Mouse (Mus musculus) liver (tissue): ENCODE data around the gene Ptpru.
"Not testable (repeated sequence)": the region's sequence is repeated elsewhere in the genome, so short reads cannot be mapped to it uniquely, and the experiment has no call there.

Experiments
- DNase-seq: peaks from one replicate; pipeline ENCODE4 v3.0.0-alpha.2; 2020; ENCODE audit warnings: mixed read lengths

The Ptpru gene

DNA sequence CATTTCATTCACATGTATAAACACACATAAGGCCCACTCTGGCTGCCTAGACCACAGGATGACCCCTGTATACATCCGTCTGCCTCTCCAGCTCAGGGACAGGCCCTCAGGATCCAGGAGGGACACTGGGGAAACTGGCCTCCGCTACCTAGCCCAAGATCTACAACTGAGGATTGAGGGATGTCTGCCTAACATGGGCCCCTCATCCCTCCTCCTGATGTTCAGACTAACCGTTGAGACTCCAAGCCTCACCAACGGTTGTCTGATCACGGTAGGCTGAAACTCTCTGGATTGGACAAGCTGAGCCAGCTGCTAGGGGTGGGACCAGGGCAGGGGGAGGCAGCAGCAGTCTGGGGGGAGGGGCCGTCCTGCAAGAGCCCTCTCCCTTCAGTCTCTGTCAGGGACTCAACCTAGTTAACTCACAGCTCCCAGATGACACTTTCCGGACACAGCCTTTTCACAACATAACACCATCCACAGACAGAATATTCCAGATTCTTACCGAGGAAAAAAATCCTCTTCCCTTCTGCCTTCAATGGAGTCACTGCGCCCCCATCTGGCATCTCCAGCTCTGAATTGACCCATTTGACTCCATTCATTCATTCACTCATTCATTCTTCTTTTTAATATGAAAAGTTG, 4.0 kb downstream of the Ptpru start:
- peak; percentile 41 for DNase-seq

DNA sequence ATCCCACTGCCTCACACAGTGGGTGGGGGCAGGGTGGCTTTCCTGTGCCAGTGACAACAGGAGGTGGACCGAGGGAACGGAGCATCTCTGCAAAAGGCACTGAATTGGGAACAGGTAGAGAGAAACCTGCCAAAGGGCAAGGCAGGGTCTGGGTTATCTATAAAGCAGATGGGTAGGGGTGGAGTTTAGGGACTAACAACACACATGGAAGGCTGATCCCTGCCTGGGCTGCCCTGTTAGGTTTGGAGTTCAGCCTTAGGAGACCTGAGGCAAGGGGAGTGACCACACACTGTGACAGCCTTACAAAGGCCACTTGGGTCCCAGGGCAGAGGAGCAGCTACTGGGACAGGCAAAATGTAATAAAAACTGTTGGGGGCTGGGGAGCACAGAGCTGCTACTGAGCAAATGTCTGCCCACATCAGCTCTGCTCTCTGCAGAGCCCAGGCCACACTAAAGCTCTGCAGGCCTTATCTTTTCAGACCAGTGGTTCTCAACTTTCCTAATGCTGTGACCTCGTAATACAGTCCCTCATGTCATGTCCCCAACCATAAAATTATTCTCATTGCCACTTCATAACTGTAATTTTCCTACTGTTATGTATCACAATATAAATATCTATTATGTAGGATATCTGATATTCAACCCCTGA, 5.2 kb downstream of the Ptpru start:
- peak; percentile 18 for DNase-seq

DNA sequence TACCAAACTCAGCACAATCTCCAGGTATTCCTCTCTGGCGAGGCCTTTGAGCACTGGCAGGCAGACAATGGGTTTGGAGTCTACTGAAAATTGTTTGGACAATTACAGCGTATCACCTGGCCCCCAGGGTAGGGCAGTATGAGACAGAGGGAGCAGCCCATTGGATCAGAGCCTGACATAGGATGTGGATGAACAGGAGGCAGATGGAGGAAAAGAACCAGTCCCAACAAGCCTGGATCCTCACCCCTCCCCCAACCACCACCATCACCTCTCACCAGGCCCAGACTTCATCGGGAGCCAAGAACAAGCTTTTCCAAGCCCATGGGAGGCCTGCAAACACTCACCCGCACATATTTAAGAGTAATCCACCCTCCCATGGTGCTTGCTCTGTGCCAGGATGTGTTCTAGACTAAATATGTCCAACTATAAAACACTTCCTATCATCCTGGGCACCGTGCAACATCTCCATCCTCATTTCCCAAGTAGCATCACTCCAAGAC, 6.5 kb downstream of the Ptpru start:
- no peak for DNase-seq

DNA sequence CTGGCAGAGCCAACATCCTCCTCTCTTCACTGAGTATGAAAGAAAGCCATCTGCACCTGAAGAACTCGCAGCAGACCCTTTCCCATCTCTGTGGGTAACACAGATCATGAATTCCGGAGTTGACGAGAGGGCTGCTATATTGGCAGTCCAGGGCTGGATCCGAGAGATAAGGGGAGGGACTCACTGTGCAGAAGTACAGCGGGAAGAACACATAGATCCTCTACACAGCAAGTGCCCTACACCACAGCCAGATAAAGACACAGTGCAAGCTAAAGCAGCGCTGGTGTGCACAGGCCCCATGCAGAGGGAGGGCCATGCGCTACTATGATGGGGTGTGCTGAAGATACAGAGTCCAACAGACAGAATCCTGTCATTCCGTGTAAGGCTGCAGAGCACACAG, 9.0 kb downstream of the Ptpru start:
- DNase-seq = peak; percentile 68

DNA sequence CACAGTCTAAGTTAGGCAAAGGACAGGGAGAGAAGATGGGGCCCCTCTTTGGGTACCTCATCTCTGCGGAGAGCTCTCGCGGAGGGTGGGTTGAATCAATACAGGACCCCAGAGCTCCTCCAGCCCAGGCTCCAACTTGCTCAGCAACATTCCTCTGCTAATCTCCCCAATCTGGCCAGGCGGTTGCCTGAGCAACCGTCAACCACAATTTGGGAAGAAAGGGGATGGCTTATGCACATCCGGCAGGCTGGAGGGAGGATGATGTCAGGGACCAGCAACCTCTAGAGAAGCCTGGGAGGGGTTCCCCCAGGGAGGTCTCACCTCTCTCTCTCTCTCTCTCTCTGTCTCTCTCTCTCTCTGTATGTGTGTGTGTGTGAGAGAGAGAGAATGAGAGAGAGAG, 11.2 kb downstream of the Ptpru start:
- DNase-seq = peak; percentile 22

DNA sequence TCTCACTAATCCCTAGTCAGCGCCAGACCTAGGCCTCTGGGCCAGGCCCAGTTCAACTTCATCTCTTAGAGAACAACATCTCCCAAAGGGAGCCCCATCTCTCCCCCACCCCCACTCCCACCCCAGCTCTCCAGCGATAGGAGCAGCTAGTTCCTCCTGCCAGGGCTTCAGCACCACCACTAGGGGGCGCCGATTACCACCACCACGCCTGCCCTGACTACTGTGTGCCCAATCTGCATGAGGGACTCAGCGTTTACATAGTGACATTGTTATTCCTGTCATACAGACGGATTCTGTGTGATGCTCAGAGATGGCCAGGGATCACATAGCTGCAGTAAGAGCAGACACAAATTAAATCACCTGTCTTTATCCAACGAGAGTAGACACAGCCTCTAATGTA, 12.3 kb downstream of the Ptpru start:
- peak; percentile 71 for DNase-seq

DNA sequence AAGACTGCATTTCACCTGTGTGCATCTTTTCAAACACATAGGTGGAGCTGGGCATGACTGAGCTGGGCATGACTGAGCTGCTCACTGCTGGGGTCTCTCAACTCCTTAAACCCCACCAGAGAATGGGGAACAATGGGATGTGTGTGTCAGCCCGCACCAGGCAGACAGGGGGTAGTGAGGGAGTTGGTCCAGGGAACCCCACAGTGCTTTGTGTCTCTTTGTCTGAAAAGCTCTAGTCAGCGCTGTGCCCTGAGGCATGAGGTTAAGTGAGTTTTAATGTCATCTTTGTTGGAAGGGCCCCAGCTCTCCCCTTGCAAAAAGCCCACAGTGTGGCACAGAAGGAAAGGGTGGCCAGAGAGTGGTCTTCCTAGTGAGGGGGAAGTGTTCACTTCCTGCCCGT, 13.1 kb downstream of the Ptpru start:
- no peak for DNase-seq

DNA sequence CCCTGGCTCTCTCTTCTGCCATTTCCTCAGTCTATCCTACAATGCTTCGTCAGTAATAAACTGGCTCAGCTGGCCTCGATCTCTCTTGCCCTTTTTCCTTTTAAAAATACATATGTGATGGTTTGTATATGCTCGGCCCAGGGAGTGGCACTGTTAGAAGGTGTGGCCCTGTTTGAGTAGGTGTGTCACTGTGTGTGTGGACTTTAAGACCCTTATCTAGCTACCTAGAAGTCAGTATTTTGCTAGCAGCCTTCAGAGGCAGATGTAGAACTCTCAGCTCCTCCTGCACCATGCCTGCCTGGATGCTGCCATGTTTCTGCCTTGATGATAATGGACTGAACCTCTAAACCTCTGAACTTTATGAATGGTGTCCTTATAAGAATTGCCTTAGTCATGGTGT, 15.5 kb downstream of the Ptpru start:
- no peak for DNase-seq

DNA sequence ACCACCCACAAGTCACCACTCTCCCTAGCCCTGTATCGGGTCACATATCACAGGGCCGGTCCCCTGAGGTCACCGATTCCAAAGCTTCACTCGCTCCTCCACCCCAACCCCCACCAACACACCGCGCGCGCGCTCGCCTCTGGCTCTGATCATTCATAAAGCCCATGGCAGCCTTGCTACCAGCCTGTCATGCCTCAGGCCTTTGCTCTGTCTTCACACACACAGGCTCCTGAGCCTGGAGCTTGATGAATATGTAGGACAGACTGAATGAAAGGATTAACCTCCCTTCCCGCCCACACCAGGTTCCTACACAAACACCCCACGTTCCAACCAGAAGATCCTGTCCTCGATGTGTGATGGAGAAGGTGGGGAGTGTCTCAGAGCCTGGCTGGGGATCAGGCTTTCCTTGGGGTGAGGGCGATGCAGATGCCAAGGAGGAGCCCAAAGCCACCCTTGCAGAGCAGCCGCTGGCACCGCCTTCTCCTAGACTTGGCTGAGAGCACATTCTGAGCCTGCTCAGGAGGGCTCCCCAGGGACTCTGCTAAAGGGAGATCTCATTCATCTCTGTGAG, 16.8 kb downstream of the Ptpru start:
- DNase-seq = no peak

DNA sequence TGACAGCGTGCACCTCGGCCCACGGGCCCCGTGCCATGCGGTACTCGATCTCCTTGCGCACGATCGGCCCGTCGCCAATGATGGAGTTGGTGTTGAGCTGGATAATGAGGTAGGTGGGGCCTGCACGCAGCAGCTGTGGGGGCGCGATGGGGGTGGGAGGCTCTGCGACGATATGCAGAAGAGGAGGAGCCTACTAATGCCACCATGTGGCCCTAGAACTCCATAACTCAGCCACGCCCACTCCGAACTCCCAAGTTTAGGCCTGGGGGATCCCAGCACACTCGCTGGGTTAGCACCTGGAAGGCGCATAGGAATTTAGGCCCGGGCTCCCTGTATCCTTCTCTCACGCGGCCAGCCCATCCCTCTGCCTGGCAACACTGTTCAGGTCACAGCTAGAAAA, 19.2 kb downstream of the Ptpru start:
- DNase-seq = no peak

DNA sequence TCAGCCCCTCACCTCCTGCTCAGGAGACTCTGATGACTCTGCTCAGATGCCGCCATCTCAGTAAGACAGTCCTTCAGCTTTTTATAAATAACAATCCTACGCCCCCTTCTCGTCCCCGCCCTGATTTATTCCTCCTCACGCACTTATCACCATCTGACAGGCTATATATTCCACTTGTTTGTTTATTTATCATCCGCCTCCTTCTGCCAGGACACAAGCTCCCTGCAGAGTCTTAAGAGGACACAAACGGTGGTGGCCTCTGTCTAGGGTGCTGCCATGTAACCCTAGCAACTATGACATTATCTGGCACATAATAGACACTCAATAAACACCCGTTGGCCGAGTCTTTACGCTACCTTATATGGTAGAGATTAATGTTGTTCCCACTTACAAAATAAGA, 22.3 kb downstream of the Ptpru start:
- DNase-seq = no peak

DNA sequence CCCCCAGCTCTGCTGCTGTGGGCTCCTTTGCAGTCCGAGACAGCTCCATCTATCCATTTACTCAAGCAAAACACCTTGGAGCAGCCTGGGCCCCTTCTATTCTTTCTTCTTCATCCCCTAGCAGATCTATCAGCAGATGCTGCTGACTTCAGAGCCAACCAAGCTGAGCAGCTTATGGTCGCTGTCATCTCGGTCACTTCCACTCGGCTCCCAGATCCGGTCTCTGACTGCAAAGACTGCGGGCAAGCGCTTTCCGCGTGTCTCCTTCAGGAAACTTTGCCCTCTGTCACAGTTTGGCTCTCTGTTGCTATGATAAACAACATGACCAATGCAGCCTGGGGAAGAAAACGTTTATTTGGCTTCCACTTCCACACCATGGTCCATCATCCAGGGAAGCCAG, 23.2 kb downstream of the Ptpru start:
- DNase-seq = no peak

DNA sequence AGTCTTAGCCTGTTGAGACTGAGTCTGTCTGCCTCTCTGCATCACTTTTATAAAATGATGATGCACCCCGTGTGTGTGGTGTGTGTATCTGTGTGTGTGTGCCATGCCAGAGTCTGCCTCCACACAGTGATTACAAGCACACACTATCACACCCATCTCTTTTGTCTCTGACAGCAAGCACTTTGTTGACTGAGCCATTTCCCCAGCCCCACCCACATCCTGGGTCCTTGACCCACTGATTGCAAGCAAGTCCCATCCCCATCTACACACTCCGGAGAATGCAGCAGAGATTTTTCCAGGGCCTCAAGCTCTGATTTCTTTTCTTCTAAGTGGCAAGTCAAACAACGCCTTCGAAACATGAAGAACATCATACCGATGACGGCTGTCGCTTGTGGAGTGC, 24.3 kb downstream of the Ptpru start:
- no peak for DNase-seq

DNA sequence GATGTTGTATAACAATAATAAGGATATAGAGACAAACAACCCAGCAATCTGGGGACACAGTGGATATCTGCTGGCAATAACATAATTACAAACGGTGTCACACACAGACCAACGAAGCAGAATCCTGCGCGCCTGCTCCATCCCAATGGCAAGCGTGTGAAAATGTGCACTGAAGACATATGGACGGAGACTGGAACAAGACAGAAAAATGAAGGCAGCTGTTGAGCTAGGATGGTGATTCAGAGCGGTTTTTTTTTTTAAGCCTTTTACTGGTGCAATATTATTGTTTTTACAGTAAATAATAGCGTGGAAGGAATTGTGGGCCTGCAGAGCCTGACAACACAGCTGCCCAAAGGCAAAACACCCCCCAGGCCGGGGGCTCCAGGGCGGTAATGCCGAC, 25.6 kb downstream of the Ptpru start:
- DNase-seq = no peak

DNA sequence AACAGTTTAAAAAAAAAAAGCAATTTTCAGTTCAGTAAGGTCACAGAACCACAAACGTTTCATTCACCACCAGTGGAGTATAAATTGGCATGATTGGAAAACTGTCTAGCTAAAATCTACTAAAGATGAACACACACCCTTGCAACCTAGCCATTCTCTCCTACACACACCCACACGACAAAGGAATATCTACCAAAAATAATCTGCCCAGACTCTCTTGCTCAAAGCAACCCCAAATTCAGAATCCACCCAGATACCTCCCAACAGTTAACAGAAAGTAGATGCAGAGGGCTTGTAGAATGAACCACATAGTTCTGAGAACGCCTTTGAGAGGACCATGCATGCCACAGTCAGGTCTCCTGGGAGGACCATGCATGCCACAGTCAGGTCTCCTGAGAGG, 32.8 kb downstream of the Ptpru start:
- DNase-seq = no peak

DNA sequence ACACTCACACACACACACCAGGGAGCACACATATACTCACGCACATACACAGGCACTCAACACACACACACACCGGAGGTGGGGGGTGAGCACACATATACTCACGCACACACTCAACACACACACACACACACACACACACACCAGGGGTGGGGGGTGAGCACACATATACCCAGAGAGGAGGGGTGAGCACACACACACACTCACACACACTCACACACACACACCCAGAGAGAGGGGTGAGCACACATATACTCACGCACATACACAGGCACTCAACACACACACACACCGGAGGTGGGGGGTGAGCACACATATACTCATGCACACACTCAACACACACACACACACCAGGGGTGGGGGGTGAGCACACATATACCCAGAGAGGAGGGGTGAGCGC, 33.4 kb downstream of the Ptpru start:
- not testable (repeated sequence) for DNase-seq

DNA sequence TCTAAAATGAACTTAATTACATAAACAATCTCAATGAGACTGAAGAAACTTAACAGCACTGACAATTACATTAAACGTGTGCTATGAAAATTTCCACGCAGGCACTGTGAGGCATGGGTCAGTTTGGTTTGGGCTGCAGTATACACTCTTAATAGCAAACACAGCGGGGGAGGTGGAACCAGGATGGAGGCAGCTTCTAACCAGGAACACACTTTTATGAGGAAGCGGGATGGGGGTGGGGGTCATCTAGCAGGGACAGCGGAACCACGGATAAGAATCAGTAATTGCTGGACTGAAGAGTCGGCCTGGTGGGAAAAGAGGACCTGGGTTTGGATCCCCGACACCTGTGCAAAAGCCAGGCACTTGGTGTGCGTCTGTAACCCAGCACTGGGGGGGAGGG, 34.2 kb downstream of the Ptpru start:
- no peak for DNase-seq

DNA sequence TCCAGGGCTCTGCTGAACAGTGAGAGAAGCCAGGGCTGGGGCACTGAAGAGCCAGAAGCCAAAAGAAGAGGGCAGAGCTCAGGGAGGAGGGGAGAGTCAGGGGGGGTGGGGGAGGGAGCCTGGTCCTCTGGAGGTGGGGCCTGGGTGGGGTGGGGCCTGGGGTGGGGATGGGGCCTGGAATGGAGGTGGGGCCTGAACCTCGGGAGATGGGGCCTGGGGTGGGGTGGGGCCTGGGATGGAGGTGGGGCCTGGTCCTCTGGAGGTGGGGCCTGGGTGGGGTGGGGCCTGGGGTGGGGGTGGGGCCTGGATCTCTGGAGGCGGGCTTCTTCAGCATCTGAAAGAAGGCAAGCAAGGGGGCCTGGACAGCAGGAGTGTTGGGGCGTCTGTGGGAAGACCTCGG, 39.1 kb downstream of the Ptpru start:
- peak; percentile 42 for DNase-seq

DNA sequence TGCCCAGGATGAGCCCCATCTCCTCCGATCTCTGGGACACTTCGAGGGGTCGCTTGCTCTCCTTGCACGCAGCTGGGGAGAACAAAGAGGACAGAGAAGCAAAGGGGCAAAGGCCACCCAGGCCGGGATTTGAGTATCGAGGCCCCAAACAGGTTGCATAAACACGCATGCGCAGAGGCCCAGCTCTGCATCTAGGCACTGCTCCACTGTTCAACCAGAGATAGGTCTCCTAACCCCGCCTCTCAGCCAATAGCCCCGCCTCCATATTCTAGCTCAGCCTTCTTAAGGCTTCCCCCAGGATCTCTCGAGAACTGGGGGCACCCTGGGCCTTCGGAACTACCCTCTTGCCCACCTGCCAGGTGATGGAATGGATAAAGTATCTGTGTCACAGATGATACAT, 40.2 kb downstream of the Ptpru start:
- DNase-seq = peak; percentile 31

DNA sequence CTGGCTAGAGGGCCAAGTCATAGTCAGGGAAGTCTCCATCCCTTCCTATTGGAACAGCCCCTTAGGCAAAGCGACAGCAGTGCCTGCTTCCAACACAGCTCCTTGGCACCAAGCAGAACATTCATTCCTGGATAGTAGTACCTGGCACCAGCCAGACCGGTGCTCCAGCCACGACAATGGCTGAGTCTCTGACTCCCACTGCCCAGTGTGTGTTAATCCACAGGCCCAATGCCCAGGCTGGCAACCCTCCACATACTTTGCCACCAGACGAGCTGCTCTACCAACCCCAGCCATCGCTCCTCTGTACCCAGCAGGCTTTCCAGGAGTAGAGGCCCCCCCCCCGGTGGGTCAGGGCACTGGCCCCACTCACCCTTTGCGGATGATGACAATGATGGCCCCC, 40.6 kb downstream of the Ptpru start:
- DNase-seq = no peak

DNA sequence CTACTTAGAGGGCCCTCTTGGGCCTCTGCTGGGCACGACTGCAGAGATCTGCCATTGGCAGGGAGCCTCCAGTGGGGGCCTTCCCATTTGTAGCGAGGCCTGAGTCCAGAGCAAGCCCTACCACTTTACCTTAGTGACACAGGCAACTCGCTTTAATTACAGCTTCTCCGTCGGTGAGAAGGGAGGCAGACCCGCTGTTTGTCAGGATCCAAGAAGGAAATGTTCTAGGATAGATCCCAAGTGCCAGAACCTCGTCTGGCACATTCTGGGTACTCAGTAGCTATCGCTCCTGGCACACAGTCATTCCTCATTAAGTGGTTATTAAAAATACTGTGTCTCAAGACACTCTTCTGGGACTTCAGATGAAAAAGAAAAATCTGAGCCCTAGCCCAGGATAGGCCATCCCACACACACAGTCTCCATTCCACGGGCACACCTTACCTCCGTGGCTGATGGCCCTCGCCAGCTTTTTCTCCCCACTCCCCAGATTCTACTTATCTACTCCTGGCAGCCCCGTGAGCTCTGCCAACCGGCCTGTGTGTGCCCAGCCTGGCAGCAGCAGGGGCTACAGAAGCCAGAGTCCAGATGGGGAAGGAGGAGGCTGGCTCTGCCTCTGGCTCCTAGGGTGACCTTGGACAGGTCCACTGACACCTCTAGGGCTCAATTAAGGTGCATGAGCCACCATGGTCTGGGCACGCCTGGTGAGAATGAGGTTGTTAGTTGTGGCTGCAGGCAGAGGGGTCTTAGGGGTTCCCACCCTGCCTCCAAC, 41.6 kb downstream of the Ptpru start:
- no peak for DNase-seq

DNA sequence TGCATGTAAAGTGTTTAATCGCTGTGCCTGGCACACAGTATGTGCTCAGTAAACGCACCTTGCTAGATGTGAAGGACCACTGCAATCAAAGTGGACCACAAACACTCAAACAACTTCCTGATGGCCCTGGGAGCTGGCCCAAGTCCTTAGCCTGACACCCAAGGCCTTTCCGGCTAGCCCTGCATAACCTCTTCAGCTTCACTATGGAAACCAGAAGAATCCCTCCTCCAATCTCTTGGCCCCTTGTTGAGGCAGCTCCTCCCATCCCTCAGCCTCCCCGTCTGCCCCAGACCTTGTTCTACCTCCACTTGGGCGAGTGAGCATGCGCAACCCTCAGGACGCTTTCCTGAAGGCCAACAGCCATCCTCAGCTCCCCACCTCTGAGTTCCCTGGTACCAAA, 51.3 kb downstream of the Ptpru start:
- no peak for DNase-seq

DNA sequence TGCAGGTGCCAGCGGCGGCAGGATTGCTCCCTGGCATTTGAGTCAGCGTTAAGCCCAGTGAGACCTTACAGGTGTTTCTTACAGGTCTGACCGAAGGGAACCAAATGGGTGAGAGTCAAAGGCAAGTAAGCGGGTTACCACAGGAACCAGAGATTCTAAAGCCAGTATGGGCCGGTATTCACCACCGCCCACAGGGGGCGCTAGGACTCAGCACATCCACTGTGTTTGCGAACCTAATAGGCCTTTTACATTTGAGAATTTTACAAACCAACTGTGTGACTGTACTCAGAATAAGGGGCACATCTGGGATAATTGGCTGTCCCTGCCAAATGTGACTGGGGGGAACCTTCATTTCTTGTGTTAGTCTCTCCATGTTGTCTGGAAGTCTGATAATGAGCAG, 54.1 kb downstream of the Ptpru start:
- peak; percentile 72 for DNase-seq

DNA sequence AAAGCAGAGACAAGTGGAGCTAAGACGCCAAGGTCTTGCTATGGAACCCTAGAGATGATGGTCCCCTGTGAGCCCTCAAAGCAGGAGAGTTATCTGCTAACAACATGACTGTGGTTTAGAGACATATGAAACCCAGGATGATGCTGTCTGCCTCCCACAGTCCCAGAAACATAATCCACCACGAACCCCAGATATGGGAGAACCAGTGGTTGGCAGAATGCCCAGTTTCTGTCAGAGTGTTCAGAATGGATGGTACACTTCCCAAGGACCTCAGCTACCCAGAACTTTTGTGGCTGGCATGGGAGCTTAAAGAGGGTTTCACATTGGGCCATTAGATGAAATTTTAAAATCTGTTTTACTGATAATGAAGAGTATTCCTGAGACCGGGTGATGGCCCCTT, 57.1 kb downstream of the Ptpru start:
- DNase-seq = peak; percentile 18
